Mouse (Mus musculus) neural tube, embryonic 14.5 days (tissue): Measurements from ENCODE around the gene Dock9. TPM values are rescaled to one million over a fixed set of nuclear protein-coding genes. Genes with fewer than 3 reads are reported as not detected.

Source experiments
- ATAC-seq: fragments of 200-750 bp; cut with Nextera tagmentation; 2 replicates; pipeline ENCODE4 v1.8.0; 2017; ENCODE audit warnings: low read depth, mild to moderate bottlenecking, moderate TSS enrichment, moderate library complexity
- H3K27ac ChIP-seq: fragments of 300-500 bp; sonication (generic); 2 replicates; pipeline ENCODE4 v1.5.1; 2014; ENCODE audit warnings: low read depth, mild to moderate bottlenecking, control low read depth, low read length, moderate library complexity, mixed read lengths
- H3K27me3 ChIP-seq: fragments of 300-500 bp; sonication (generic); 2 replicates; pipeline ENCODE4 v1.6.1; 2014; ENCODE audit warnings: low read length; ENCODE audit not compliant: control insufficient read depth, insufficient read depth
- H3K36me3 ChIP-seq: fragments of 300-500 bp; sonication (generic); 2 replicates; pipeline ENCODE4 v1.6.1; 2014; ENCODE audit warnings: low read length, mixed read lengths; ENCODE audit not compliant: control insufficient read depth, insufficient read depth
- H3K4me1 ChIP-seq: fragments of 300-500 bp; sonication (generic); 2 replicates; pipeline ENCODE4 v1.6.1; 2014; ENCODE audit warnings: low read length; ENCODE audit not compliant: control insufficient read depth, insufficient read depth
- H3K4me2 ChIP-seq: fragments of 300-500 bp; sonication (generic); 2 replicates; pipeline ENCODE4 v1.6.1; 2014; ENCODE audit warnings: mild to moderate bottlenecking, low read depth, low read length, control low read depth
- H3K4me3 ChIP-seq: fragments of 300-500 bp; sonication (generic); 2 replicates; pipeline ENCODE4 v1.5.1; 2014; ENCODE audit warnings: low read depth, low read length, control low read depth, mixed read lengths
- H3K9ac ChIP-seq: fragments of 300-500 bp; sonication (generic); replicated peaks from 2 replicates; pipeline ENCODE4 v1.6.1; 2014; ENCODE audit warnings: low read depth, mild to moderate bottlenecking, control low read depth, low read length, mixed read lengths
- H3K9me3 ChIP-seq: fragments of 300-500 bp; sonication (generic); 2 replicates; pipeline ENCODE4 v1.6.1; 2016; ENCODE audit warnings: low read length; ENCODE audit not compliant: control insufficient read depth
- WGBS: fragments of 180-500 bp; shearing (Covaris S2); extraction: QIAGEN DNeasy Blood & Tissue Kit; methylation state at CpG from one replicate; pipeline ENCODE4 v1.1.7; 2014; 5-methylcytosine and 5-hydroxymethylcytosine counted together
- polyA plus RNA-seq: library from polyadenylated mRNA; unstranded; fragments of >200 nt; fragmentation: Nextera tagmentation; extraction: Ambion mirVana; gene quantifications from 2 replicates; pipeline ENCODE4 v1.2.1, GENCODE M21; 2014

The Dock9 gene
- polyA plus RNA-seq, 1 experiment from 2014 or later: 13.2 TPM

- Histone ChIP-seq H3K27ac (no peak overlapping the region), H3K4me1 (peaks cover 5% of the 10 kb centered on the region; the same call in 1 of the 2 replicates), H3K27me3 (peaks cover 3% of the 10 kb centered on the region), H3K36me3 (no peaks in the 10 kb centered on the region), H3K4me3 (peak overlapping the region; percentile 74), H3K9ac (peak overlapping the region; percentile 69), H3K9me3 (no peaks in the 10 kb centered on the region), H3K4me2 (peak overlapping the region; percentile 92)
- WGBS: 9% methylated on average over 27 of the region's 28 CpGs
- ATAC-seq: peak; percentile 1; the same call in 1 of the 2 replicates
Measured at GRCm38 (mm10) chr14:121796571-121797456, 823 bp downstream of the Dock9 start.

- H3K9me3 ChIP-seq: no peaks in the 10 kb centered on the region
- H3K4me3 ChIP-seq: no peak overlapping the region
- ATAC-seq: no peak
- WGBS: 84% methylated on average over 7 of the region's 7 CpGs
- H3K4me2 ChIP-seq: no peak overlapping the region
- H3K9ac ChIP-seq: no peak overlapping the region
- no peak overlapping the region for H3K27ac ChIP-seq
- peaks cover 3% of the 10 kb centered on the region for H3K27me3 ChIP-seq
- H3K4me1 ChIP-seq: peaks cover 5% of the 10 kb centered on the region; the same call in 1 of the 2 replicates
- H3K36me3 ChIP-seq: no peaks in the 10 kb centered on the region
Measured at GRCm38 (mm10) chr14:121795536-121795935, 2.1 kb downstream of the Dock9 start.

DNA sequence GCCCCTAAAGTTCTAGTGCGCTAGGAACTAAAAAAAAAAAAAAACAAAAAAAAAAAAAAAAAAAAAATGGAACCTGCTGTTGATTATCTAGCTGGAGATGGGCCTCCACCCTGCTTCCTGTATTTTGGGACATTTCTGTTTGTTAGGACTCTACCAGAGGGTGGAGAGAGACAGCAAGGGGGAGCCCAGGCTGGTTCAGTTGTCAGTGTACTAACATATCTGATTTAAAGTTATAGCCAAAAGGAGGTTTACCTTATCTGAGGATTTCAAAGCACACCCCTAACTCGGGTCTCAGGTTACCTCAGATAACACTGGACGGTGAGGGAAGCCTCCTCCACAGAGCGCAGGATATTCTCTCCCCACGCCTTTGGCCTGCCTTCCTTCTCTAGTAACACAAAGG, 4.0 kb downstream of the Dock9 start:
- H3K9me3 ChIP-seq: no peaks in the 10 kb centered on the region
- H3K4me1 ChIP-seq: peaks cover 5% of the 10 kb centered on the region; the same call in 1 of the 2 replicates
- H3K9ac ChIP-seq: no peak overlapping the region
- 85% methylated on average over 5 of the region's 5 CpGs for WGBS
- no peak overlapping the region for H3K4me3 ChIP-seq
- H3K4me2 ChIP-seq: no peak overlapping the region
- ATAC-seq: no peak
- peaks cover 3% of the 10 kb centered on the region for H3K27me3 ChIP-seq
- H3K27ac ChIP-seq: no peak overlapping the region
- no peaks in the 10 kb centered on the region for H3K36me3 ChIP-seq

DNA sequence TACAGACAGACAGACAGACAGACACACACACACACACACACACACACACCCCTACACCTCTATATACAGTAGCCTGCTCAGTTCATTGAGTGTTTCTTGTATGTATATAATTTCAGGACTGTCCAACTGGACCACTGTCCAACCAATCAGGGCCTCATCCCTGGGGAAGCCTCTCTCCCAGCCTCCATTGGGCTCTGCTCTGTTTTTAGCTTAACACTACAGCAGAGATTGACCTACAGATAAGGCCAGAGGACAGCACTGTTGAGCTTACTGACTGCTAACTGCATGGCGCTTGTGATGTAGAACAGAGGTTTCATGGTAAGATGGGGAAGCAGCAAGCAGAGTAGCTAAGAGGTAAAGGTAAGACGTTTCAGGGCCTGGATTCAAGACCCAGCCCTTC, 5.7 kb downstream of the Dock9 start:
- Histone ChIP-seq H3K4me1 (peaks cover 4% of the 10 kb centered on the region; the same call in 1 of the 2 replicates), H3K27ac (no peak overlapping the region), H3K27me3 (no peaks in the 10 kb centered on the region; the same call in 1 of the 2 replicates), H3K9ac (no peak overlapping the region), H3K4me3 (no peak overlapping the region), H3K9me3 (no peaks in the 10 kb centered on the region), H3K36me3 (no peaks in the 10 kb centered on the region), H3K4me2 (no peak overlapping the region)
- no peak for ATAC-seq
- WGBS: 84% methylated on average over 2 of the region's 2 CpGs

GRCm38 (mm10) chr14:121791112-121791511, 6.5 kb downstream of the Dock9 start:
- no peak overlapping the region for H3K9ac ChIP-seq
- no peak overlapping the region for H3K27ac ChIP-seq
- 82% methylated on average over 7 of the region's 7 CpGs for whole genome bisulfite sequencing
- ATAC-seq: no peak
- H3K4me2 ChIP-seq: no peak overlapping the region
- no peaks in the 10 kb centered on the region for H3K36me3 ChIP-seq
- H3K27me3 ChIP-seq: no peaks in the 10 kb centered on the region
- H3K9me3 ChIP-seq: no peaks in the 10 kb centered on the region
- H3K4me3 ChIP-seq: no peak overlapping the region
- H3K4me1 ChIP-seq: no peaks in the 10 kb centered on the region

- no peak for ATAC-seq
- H3K9ac ChIP-seq: no peak overlapping the region
- H3K36me3 ChIP-seq: no peaks in the 10 kb centered on the region
- H3K27me3 ChIP-seq: no peaks in the 10 kb centered on the region
- 86% methylated on average over 3 of the region's 3 CpGs for WGBS
- H3K27ac ChIP-seq: no peak overlapping the region
- H3K9me3 ChIP-seq: no peaks in the 10 kb centered on the region
- no peaks in the 10 kb centered on the region for H3K4me1 ChIP-seq
- no peak overlapping the region for H3K4me3 ChIP-seq
- no peak overlapping the region for H3K4me2 ChIP-seq
Measured at GRCm38 (mm10) chr14:121789273-121789672, 8.4 kb downstream of the Dock9 start.

DNA sequence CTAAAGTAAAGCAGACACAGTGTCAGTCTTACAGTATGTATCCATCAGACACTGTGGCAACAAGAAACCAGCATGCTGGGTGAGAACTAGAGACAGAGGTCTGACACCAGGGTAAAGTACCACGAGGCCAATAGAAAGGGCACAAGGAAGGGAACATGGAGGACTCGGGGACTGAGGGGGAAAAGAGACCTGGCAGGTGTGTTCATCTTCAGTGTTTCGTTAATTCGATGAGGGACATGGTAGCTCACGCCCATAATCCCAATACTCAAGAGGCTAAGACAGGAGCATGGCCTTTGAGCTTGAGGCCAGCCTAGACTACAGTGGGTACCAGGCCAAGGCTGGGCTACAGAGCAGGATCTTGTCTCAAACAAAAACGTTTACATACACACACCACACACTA, 9.2 kb downstream of the Dock9 start:
- Histone ChIP-seq H3K4me2 (no peak overlapping the region), H3K27me3 (no peaks in the 10 kb centered on the region), H3K9ac (no peak overlapping the region), H3K27ac (no peak overlapping the region), H3K4me3 (no peak overlapping the region), H3K36me3 (no peaks in the 10 kb centered on the region), H3K9me3 (no peaks in the 10 kb centered on the region), H3K4me1 (no peaks in the 10 kb centered on the region)
- no peak for ATAC-seq
- 91% methylated on average over 6 of the region's 6 CpGs for WGBS

DNA sequence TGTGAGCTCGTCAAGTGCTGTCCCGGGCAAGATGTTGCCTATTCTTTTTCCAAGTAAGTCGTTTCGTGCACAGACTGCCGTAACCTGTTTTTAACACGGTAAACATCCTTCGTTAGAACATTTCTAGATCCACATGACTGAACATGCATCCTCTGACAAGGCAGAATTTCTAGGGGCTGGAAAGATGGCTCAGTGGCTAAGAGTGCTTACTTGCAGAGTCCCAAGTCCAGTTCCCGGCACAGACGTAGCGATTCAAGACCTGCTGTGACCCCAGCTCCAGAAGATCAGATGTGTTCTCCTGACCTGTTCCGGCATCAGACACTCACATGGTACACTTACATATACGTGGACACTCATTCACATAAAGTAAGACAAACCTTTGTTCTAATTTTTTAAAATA, 10.2 kb downstream of the Dock9 start:
- no peaks in the 10 kb centered on the region for H3K9me3 ChIP-seq
- H3K4me2 ChIP-seq: no peak overlapping the region
- H3K27me3 ChIP-seq: no peaks in the 10 kb centered on the region
- no peak overlapping the region for H3K4me3 ChIP-seq
- no peak overlapping the region for H3K9ac ChIP-seq
- 94% methylated on average over 12 of the region's 12 CpGs for WGBS
- ATAC-seq: no peak
- no peaks in the 10 kb centered on the region for H3K4me1 ChIP-seq
- no peaks in the 10 kb centered on the region for H3K36me3 ChIP-seq
- no peak overlapping the region for H3K27ac ChIP-seq

DNA sequence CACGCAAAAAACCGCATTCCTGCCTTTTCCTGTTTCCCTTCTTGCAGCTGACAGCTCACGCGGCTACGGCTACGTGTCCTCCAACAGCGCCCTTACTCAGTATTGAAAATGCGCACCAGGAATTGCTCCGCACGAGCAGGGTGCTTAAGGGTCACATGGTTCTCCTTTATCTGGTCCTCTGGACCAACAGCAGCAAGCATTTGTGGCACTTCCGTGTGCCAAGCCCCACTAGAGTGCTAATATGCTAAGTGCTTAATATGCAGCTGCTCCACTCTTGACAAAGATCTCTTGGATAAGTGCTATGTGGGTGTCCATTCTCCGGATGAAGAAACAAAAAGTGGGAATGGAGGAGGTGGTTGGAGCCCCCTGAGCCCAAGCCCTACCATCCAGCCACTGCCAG, 10.7 kb downstream of the Dock9 start:
- H3K27ac ChIP-seq: no peak overlapping the region
- no peak overlapping the region for H3K9ac ChIP-seq
- H3K4me2 ChIP-seq: no peak overlapping the region
- WGBS: 87% methylated on average over 12 of the region's 12 CpGs
- H3K9me3 ChIP-seq: no peaks in the 10 kb centered on the region
- no peaks in the 10 kb centered on the region for H3K27me3 ChIP-seq
- ATAC-seq: no peak
- no peaks in the 10 kb centered on the region for H3K36me3 ChIP-seq
- no peaks in the 10 kb centered on the region for H3K4me1 ChIP-seq
- H3K4me3 ChIP-seq: no peak overlapping the region
